Mouse (Mus musculus): ENCODE results near the gene Slc6a6. TPM values are rescaled to one million over a fixed set of nuclear protein-coding genes. Genes with fewer than 3 reads are reported as not detected.

Gene Slc6a6
- polyA plus RNA-seq, 1 experiment from 2014 or later = 59.5 TPM

DNA sequence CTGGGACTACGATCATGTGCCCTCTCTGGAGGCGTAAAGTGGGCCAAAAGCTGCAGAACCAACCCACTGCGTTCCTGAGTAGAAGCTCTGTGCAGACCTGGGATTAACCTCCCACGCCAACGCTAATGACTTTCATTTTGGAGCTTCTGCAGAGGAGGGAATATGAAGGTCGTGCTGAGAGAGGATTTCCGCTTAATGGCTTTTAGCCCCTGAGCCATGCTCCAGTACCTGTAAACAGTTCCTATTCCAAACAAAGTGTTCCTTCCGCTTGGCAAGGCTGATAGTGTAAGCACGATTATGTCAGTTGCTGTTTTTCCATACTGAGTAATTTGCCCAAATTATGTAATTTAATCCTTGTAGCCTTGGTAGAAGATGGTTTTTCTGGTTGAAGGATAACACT, 33.6 kb upstream of the Slc6a6 start:
- Histone ChIP-seq H3K36me3 (ENCODE audit: control insufficient read depth, insufficient read depth, low read length) (no peaks in the 10 kb centered on the region), H3K9ac (ENCODE audit: low read length) (no peak overlapping the region), H3K27ac (ENCODE audit: low read length) (no peak overlapping the region), H3K4me3 (replicated peaks; ENCODE audit: low read length) (no peak overlapping the region), H3K9me3 (replicated peaks; ENCODE audit: control insufficient read depth, low read length) (no peaks in the 10 kb centered on the region), H3K27me3 (ENCODE audit: control insufficient read depth, insufficient read depth, low read length) (no peaks in the 10 kb centered on the region), H3K4me2 (ENCODE audit: low read depth, low read length) (no peak overlapping the region), H3K4me1 (ENCODE audit: control insufficient read depth, insufficient read depth, low read length) (peaks cover under 1% of the 10 kb centered on the region; the same call in 1 of the 2 replicates)
- 52% methylated on average over 9 of the region's 9 CpGs for WGBS
- no peak for ATAC-seq (ENCODE audit: insufficient read depth, low FRiP score)

DNA sequence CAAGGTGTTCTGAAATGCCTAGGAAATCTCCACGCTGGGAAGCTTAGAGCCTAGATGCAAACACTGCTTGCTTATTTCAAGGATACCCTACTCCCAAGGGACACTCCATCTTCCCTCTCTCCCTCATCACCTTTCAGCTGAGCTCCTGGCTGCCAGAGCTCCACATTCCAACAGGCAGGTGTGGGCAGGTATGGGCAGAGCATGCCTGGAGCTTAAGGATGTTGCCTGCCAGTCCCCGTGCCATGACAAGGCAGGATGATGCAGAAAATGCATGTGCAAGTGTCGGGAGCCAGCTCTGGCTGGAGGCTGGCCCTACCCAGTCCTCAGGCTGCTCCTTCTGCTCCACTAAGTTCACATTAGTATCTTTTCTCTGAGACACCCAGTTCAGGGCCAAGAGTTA, 31.6 kb upstream of the Slc6a6 start:
- Histone ChIP-seq H3K4me2 (ENCODE audit: low read depth, low read length) (no peak overlapping the region), H3K9me3 (replicated peaks; ENCODE audit: control insufficient read depth, low read length) (no peaks in the 10 kb centered on the region), H3K27me3 (ENCODE audit: control insufficient read depth, insufficient read depth, low read length) (no peaks in the 10 kb centered on the region), H3K9ac (ENCODE audit: low read length) (no peak overlapping the region), H3K27ac (ENCODE audit: low read length) (no peak overlapping the region), H3K4me3 (replicated peaks; ENCODE audit: low read length) (no peak overlapping the region), H3K4me1 (ENCODE audit: control insufficient read depth, insufficient read depth, low read length) (peaks cover 3% of the 10 kb centered on the region; the same call in 1 of the 2 replicates), H3K36me3 (ENCODE audit: control insufficient read depth, insufficient read depth, low read length) (no peaks in the 10 kb centered on the region)
- ATAC-seq (ENCODE audit: insufficient read depth, low FRiP score) = no peak
- WGBS = 73% methylated on average over 3 of the region's 3 CpGs

- H3K27me3 ChIP-seq (ENCODE audit: control insufficient read depth, insufficient read depth, low read length) = no peaks in the 10 kb centered on the region
- H3K4me3 ChIP-seq (replicated peaks; ENCODE audit: low read length) = no peak overlapping the region
- H3K36me3 ChIP-seq (ENCODE audit: control insufficient read depth, insufficient read depth, low read length) = no peaks in the 10 kb centered on the region
- H3K9me3 ChIP-seq (replicated peaks; ENCODE audit: control insufficient read depth, low read length) = no peaks in the 10 kb centered on the region
- no peak overlapping the region for H3K9ac ChIP-seq (ENCODE audit: low read length)
- WGBS = 46% methylated on average over 3 of the region's 3 CpGs
- H3K27ac ChIP-seq (ENCODE audit: low read length) = no peak overlapping the region
- no peak for ATAC-seq (ENCODE audit: insufficient read depth, low FRiP score)
- peaks cover 8% of the 10 kb centered on the region; the same call in 1 of the 2 replicates for H3K4me1 ChIP-seq (ENCODE audit: control insufficient read depth, insufficient read depth, low read length)
- no peak overlapping the region for H3K4me2 ChIP-seq (ENCODE audit: low read depth, low read length)
Observed at GRCm38 (mm10) chr6:91655244-91655643, 28.6 kb upstream of the Slc6a6 start.

- no peak overlapping the region for H3K4me3 ChIP-seq (replicated peaks; ENCODE audit: low read length)
- H3K4me2 ChIP-seq (ENCODE audit: low read depth, low read length) = no peak overlapping the region
- peak overlapping the region; percentile 33; the same call in 1 of the 2 replicates for H3K27ac ChIP-seq (ENCODE audit: low read length)
- no peaks in the 10 kb centered on the region for H3K27me3 ChIP-seq (ENCODE audit: control insufficient read depth, insufficient read depth, low read length)
- H3K9ac ChIP-seq (ENCODE audit: low read length) = no peak overlapping the region
- no peaks in the 10 kb centered on the region for H3K9me3 ChIP-seq (replicated peaks; ENCODE audit: control insufficient read depth, low read length)
- peaks cover 8% of the 10 kb centered on the region; the same call in 1 of the 2 replicates for H3K4me1 ChIP-seq (ENCODE audit: control insufficient read depth, insufficient read depth, low read length)
- 63% methylated on average over 6 of the region's 6 CpGs for WGBS
- ATAC-seq (ENCODE audit: insufficient read depth, low FRiP score) = no peak
- H3K36me3 ChIP-seq (ENCODE audit: control insufficient read depth, insufficient read depth, low read length) = no peaks in the 10 kb centered on the region
Observed at GRCm38 (mm10) chr6:91655874-91656433, 27.9 kb upstream of the Slc6a6 start.

DNA sequence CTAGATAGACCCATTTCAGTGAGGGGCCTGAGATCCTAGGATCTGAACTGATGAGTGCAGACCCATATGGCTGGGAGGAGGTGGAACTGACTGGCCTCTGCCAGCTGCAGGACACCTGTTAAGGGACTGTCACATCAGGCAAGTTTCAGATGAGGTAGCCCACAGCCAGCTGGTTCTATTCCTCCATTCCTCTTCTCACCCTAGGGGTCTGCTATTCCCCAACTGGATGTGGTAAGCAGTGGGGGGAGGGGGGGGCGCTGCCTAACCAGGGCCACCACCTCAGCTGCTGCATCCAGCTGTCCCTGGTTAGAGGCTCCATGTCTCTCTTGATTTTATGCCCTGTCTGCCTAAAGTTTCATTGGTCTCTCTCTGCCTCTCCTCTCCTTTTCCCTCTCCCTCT, 25.6 kb upstream of the Slc6a6 start:
- 58% methylated on average over 1 of the region's 1 CpGs for WGBS
- ATAC-seq (ENCODE audit: insufficient read depth, low FRiP score) = no peak
- H3K4me2 ChIP-seq (ENCODE audit: low read depth, low read length) = no peak overlapping the region
- H3K27me3 ChIP-seq (ENCODE audit: control insufficient read depth, insufficient read depth, low read length) = no peaks in the 10 kb centered on the region
- H3K27ac ChIP-seq (ENCODE audit: low read length) = no peak overlapping the region
- H3K36me3 ChIP-seq (ENCODE audit: control insufficient read depth, insufficient read depth, low read length) = no peaks in the 10 kb centered on the region
- H3K9ac ChIP-seq (ENCODE audit: low read length) = no peak overlapping the region; the same call in 1 of the 2 replicates
- H3K4me3 ChIP-seq (replicated peaks; ENCODE audit: low read length) = no peak overlapping the region
- H3K9me3 ChIP-seq (replicated peaks; ENCODE audit: control insufficient read depth, low read length) = no peaks in the 10 kb centered on the region
- peaks cover 8% of the 10 kb centered on the region; the same call in 1 of the 2 replicates for H3K4me1 ChIP-seq (ENCODE audit: control insufficient read depth, insufficient read depth, low read length)

- no peak overlapping the region for H3K27ac ChIP-seq (ENCODE audit: low read length)
- no peaks in the 10 kb centered on the region for H3K9me3 ChIP-seq (replicated peaks; ENCODE audit: control insufficient read depth, low read length)
- H3K27me3 ChIP-seq (ENCODE audit: control insufficient read depth, insufficient read depth, low read length) = no peaks in the 10 kb centered on the region
- peak; percentile 49; the same call in 1 of the 2 replicates for ATAC-seq (ENCODE audit: insufficient read depth, low FRiP score)
- H3K36me3 ChIP-seq (ENCODE audit: control insufficient read depth, insufficient read depth, low read length) = no peaks in the 10 kb centered on the region
- H3K4me3 ChIP-seq (replicated peaks; ENCODE audit: low read length) = no peak overlapping the region
- H3K4me2 ChIP-seq (ENCODE audit: low read depth, low read length) = no peak overlapping the region
- WGBS = 45% methylated on average over 2 of the region's 2 CpGs
- H3K9ac ChIP-seq (ENCODE audit: low read length) = no peak overlapping the region; the same call in 1 of the 2 replicates
- H3K4me1 ChIP-seq (ENCODE audit: control insufficient read depth, insufficient read depth, low read length) = peaks cover 8% of the 10 kb centered on the region; the same call in 1 of the 2 replicates
Observed at GRCm38 (mm10) chr6:91659841-91660509, 23.9 kb upstream of the Slc6a6 start.

- no peak for ATAC-seq (ENCODE audit: insufficient read depth, low FRiP score)
- WGBS = 69% methylated on average over 6 of the region's 6 CpGs
- Histone ChIP-seq H3K4me3 (replicated peaks; ENCODE audit: low read length) (no peak overlapping the region), H3K27me3 (ENCODE audit: control insufficient read depth, insufficient read depth, low read length) (no peaks in the 10 kb centered on the region), H3K9me3 (replicated peaks; ENCODE audit: control insufficient read depth, low read length) (no peaks in the 10 kb centered on the region), H3K4me1 (ENCODE audit: control insufficient read depth, insufficient read depth, low read length) (peaks cover 6% of the 10 kb centered on the region; the same call in 1 of the 2 replicates), H3K36me3 (ENCODE audit: control insufficient read depth, insufficient read depth, low read length) (no peaks in the 10 kb centered on the region), H3K27ac (ENCODE audit: low read length) (no peak overlapping the region), H3K4me2 (ENCODE audit: low read depth, low read length) (no peak overlapping the region), H3K9ac (ENCODE audit: low read length) (no peak overlapping the region)
Observed at GRCm38 (mm10) chr6:91662301-91662700, 21.6 kb upstream of the Slc6a6 start.

DNA sequence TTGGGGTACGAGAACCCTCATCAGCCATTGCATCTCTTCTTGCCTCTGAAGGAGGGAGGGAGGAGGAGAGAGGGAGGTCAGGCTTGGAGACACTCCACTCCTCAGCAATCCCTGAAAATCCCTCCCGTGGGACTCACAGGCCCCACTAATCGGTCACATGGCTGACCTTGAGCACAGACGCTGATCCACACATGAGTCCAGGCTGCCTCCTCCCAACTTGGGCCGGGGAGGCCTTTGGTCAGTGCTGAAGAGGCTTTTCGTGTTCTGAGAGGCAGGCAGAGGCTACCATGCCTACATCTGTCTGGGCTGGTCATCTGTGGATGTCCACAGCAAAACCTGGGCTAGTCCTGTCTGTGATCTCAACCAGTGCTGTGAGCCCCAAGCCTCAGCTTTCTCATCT, 20.2 kb upstream of the Slc6a6 start:
- Histone ChIP-seq H3K4me2 (ENCODE audit: low read depth, low read length) (no peak overlapping the region), H3K27me3 (ENCODE audit: control insufficient read depth, insufficient read depth, low read length) (no peaks in the 10 kb centered on the region), H3K4me3 (replicated peaks; ENCODE audit: low read length) (no peak overlapping the region), H3K9me3 (replicated peaks; ENCODE audit: control insufficient read depth, low read length) (no peaks in the 10 kb centered on the region), H3K4me1 (ENCODE audit: control insufficient read depth, insufficient read depth, low read length) (peaks cover 6% of the 10 kb centered on the region; the same call in 1 of the 2 replicates), H3K9ac (ENCODE audit: low read length) (no peak overlapping the region), H3K27ac (ENCODE audit: low read length) (no peak overlapping the region), H3K36me3 (ENCODE audit: control insufficient read depth, insufficient read depth, low read length) (no peaks in the 10 kb centered on the region)
- no peak for ATAC-seq (ENCODE audit: insufficient read depth, low FRiP score)
- 66% methylated on average over 6 of the region's 6 CpGs for WGBS

- WGBS = 74% methylated on average over 6 of the region's 6 CpGs
- H3K36me3 ChIP-seq (ENCODE audit: control insufficient read depth, insufficient read depth, low read length) = no peaks in the 10 kb centered on the region
- no peak overlapping the region for H3K4me3 ChIP-seq (replicated peaks; ENCODE audit: low read length)
- no peak overlapping the region for H3K4me2 ChIP-seq (ENCODE audit: low read depth, low read length)
- no peaks in the 10 kb centered on the region for H3K9me3 ChIP-seq (replicated peaks; ENCODE audit: control insufficient read depth, low read length)
- no peak overlapping the region for H3K27ac ChIP-seq (ENCODE audit: low read length)
- no peak overlapping the region for H3K9ac ChIP-seq (ENCODE audit: low read length)
- H3K27me3 ChIP-seq (ENCODE audit: control insufficient read depth, insufficient read depth, low read length) = no peaks in the 10 kb centered on the region
- H3K4me1 ChIP-seq (ENCODE audit: control insufficient read depth, insufficient read depth, low read length) = no peaks in the 10 kb centered on the region
- no peak for ATAC-seq (ENCODE audit: insufficient read depth, low FRiP score)
Observed at GRCm38 (mm10) chr6:91665267-91665666, 18.6 kb upstream of the Slc6a6 start.

All from stomach, embryonic 16.5 days (tissue).